Mouse (Mus musculus) adrenal gland, postnatal 14 days (tissue): ENCODE measurements at regions not wholly inside any gene's neighbourhood (a gene's known extent, or its start where the extent isn't known, plus 50 kb on each side); places are given as distances from the start of the nearest gene placed in this dataset.

Source experiments
- DNase-seq: peaks from one replicate; pipeline ENCODE4 v3.0.0; 2021; ENCODE audit warnings: mixed read lengths

- DNase-seq, result no peak
Measured at GRCm38 (mm10) chr6:50972268-50972667, 318.0 kb upstream of the Npvf start.

GRCm38 (mm10) chr6:50973231-50973654, 319.0 kb upstream of the Npvf start:
- DNase-seq, result peak; percentile 34

- DNase-seq, result no peak
Measured at GRCm38 (mm10) chr6:50973815-50974214, 319.6 kb upstream of the Npvf start.

- no peak for DNase-seq
Measured at GRCm38 (mm10) chr6:50974961-50975360, 320.7 kb upstream of the Npvf start.

- no peak for DNase-seq
Measured at GRCm38 (mm10) chr6:50976973-50977372, 322.7 kb upstream of the Npvf start.

GRCm38 (mm10) chr6:50977381-50977780, 323.1 kb upstream of the Npvf start:
- DNase-seq, result no peak

GRCm38 (mm10) chr6:50978016-50978415, 323.8 kb upstream of the Npvf start:
- no peak for DNase-seq

- DNase-seq, result peak; percentile 37
Measured at GRCm38 (mm10) chr6:50978571-50978970, 324.3 kb upstream of the Npvf start.

GRCm38 (mm10) chr6:50979764-50980163, 325.5 kb upstream of the Npvf start:
- no peak for DNase-seq

GRCm38 (mm10) chr6:50980311-50980710, 326.1 kb upstream of the Npvf start:
- DNase-seq, result no peak

GRCm38 (mm10) chr6:50981702-50982309, 327.6 kb upstream of the Npvf start:
- DNase-seq, result no peak

- DNase-seq, result no peak
Measured at GRCm38 (mm10) chr6:50982856-50983255, 328.6 kb upstream of the Npvf start.

GRCm38 (mm10) chr6:50983511-50984099, 329.4 kb upstream of the Npvf start:
- no peak for DNase-seq

- no peak for DNase-seq
Measured at GRCm38 (mm10) chr6:50984157-50984905, 330.1 kb upstream of the Npvf start.

- DNase-seq, result no peak
Measured at GRCm38 (mm10) chr6:50986270-50986924, 332.2 kb upstream of the Npvf start.

- no peak for DNase-seq
Measured at GRCm38 (mm10) chr6:50988561-50988960, 334.3 kb upstream of the Npvf start.

- no peak for DNase-seq
Measured at GRCm38 (mm10) chr6:50991528-50992125, 337.4 kb upstream of the Npvf start.

- DNase-seq, result no peak
Measured at GRCm38 (mm10) chr6:50993952-50994351, 339.7 kb upstream of the Npvf start.

- no peak for DNase-seq
Measured at GRCm38 (mm10) chr6:51002713-51003112, 348.5 kb upstream of the Npvf start.

GRCm38 (mm10) chr6:51006074-51006591, 351.9 kb upstream of the Npvf start:
- DNase-seq, result no peak

GRCm38 (mm10) chr6:51009526-51010340, 355.5 kb upstream of the Npvf start:
- no peak for DNase-seq

GRCm38 (mm10) chr6:51010536-51010935, 356.3 kb upstream of the Npvf start:
- DNase-seq, result no peak
